Mouse (Mus musculus) macrophage (primary cell): ENCODE data around the gene Gpkow. TPM values are rescaled to one million over a fixed set of nuclear protein-coding genes. Genes with fewer than 3 reads are reported as not detected.
A peak's percentile ranks its signal among the peaks of the same experiment; 100 is the strongest.

ENCODE experiments used
- H3K27ac ChIP-seq: fragments of 350-480 bp; formaldehyde crosslinking; 2 replicates; pipeline ENCODE4 v1.9.0; 2021
- H3K36me3 ChIP-seq: fragments of 350-480 bp; formaldehyde crosslinking; 2 replicates; pipeline ENCODE4 v1.9.0; 2021; ENCODE audit errors: inconsistent target
- H3K4me3 ChIP-seq: fragments of 350-480 bp; formaldehyde crosslinking; 2 replicates; pipeline ENCODE4 v1.9.0; 2021; ENCODE audit errors: inconsistent target
- H3K79me2 ChIP-seq: fragments of 350-480 bp; formaldehyde crosslinking; 2 replicates; pipeline ENCODE4 v1.9.0; 2021; ENCODE audit errors: inconsistent target
- WGBS: methylation state at CpG from one replicate; pipeline ENCODE4 v1.1.7; 2026; ENCODE audit warnings: inconsistent platforms; ENCODE audit not compliant: missing documents; 5-methylcytosine and 5-hydroxymethylcytosine counted together
- polyA plus RNA-seq: library from polyadenylated mRNA; stranded (reverse); fragments of 250-400 nt; gene quantifications from 3 replicates; pipeline ENCODE4 v1.2.4, GENCODE M21; 2018; ENCODE audit warnings: inconsistent platforms

Gene Gpkow
- polyA plus RNA-seq, 1 experiment from 2014 or later, result 38.3 TPM

DNA sequence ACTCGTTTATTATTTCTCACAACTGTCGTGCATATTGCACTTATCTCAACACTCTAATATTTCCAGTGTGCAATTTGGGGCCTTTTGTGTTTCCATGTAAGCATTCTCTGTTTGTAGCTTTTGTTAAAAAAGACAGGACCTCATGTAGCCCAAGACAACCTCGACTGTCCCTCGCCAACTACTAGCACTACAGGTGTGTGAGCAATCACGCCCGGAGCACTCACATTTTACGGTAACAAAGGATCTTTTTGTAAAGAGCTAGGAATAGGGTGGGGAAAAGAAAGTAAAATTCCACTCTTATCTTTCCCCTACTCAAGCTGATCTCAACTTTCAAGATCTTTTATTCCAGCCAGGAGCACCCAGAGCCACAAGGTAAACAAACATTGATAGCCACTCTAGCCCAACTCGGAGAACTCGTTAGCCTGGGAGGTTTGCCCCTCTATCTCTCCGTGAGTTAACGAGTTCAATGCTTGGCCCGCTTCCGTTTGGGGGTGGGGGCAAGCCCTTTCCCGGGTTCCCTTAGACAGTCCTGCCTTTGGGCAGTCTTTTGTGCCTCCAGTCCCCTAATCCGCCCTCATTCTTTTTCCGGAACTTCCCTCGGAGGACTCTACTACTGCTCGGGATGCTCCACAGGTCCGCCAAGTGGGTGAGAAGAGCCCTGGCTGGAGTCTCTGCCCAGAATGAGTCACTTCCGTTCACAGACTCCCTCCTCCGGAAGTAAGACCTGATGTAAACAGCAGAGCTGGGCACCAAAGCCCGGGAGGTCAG lies 24.8 kb downstream of the Gpkow start, which contains the start of gene Gm45208:
Gm45208 (plus strand) TSS at position 732 of the 768 bp plus-strand sequence.
- Histone ChIP-seq H3K36me3 (no peaks in the 10 kb centered on the region), H3K27ac (peak within 1 kb of the TSS; percentile 84), H3K79me2 (peaks cover 14% of the 10 kb centered on the region; the same call in 1 of the 2 replicates), H3K4me3 (peak within 1 kb of the TSS; percentile 67)
- 28% methylated on average over 20 of the region's 22 CpGs for WGBS

DNA sequence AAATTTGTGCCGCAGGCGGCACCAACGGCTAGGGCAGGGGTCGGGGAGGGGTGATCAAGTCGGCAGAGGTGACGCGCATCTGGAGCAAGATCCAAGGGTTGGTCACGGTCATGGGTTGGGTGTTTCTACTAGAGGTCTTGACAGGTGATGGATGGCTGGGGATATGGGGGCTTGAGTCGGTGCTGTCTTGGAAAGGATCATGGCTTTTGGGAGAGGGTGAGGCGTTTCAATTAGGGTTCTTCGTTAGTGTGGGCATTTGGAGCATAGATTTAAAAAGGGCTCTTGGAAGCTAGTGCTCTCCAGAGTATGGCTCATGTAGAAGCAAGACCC lies 25.3 kb downstream of the Gpkow start:
- 54% methylated on average over 8 of the region's 11 CpGs for WGBS
- no peaks in the 10 kb centered on the region for H3K36me3 ChIP-seq
- peaks cover 14% of the 10 kb centered on the region; the same call in 1 of the 2 replicates for H3K79me2 ChIP-seq
- peak overlapping the region; percentile 84 for H3K27ac ChIP-seq
- H3K4me3 ChIP-seq, result peak overlapping the region; percentile 67

GRCm38 (mm10) chrX:7722691-7723090 lies 25.8 kb downstream of the Gpkow start:
- H3K36me3 ChIP-seq, result no peaks in the 10 kb centered on the region
- peak overlapping the region; percentile 67 for H3K4me3 ChIP-seq
- H3K27ac ChIP-seq, result peak overlapping the region; percentile 84; the same call in 1 of the 2 replicates
- WGBS, result 26% methylated on average over 4 of the region's 4 CpGs
- H3K79me2 ChIP-seq, result peaks cover 14% of the 10 kb centered on the region; the same call in 1 of the 2 replicates

GRCm38 (mm10) chrX:7724135-7724534 lies 27.2 kb downstream of the Gpkow start:
- H3K79me2 ChIP-seq, result peaks cover 14% of the 10 kb centered on the region; the same call in 1 of the 2 replicates
- no peak overlapping the region for H3K27ac ChIP-seq
- 88% methylated on average over 6 of the region's 7 CpGs for WGBS
- H3K4me3 ChIP-seq, result no peak overlapping the region
- H3K36me3 ChIP-seq, result no peaks in the 10 kb centered on the region

DNA sequence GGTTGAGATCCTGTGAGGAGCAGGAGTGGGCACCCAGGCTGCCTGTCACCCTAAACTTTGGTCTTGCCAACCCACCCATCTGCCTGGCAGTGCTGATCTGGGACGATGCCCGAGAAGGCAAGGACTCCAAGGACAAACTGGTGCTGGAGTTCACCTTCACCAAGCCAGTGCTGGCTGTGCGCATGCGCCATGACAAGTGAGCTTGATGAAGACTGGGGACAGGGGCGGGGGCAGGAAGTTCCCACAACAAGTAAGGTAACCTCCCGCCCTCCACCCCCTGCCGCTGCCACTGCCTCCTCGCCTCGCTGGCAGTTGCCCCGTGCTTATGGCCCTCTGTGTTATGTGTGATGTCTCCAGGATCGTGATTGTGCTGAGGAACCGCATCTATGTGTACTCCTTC lies 28.9 kb downstream of the Gpkow start:
- WGBS, result 90% methylated on average over 8 of the region's 12 CpGs
- no peak overlapping the region for H3K4me3 ChIP-seq
- peaks cover 14% of the 10 kb centered on the region; the same call in 1 of the 2 replicates for H3K79me2 ChIP-seq
- no peak overlapping the region for H3K27ac ChIP-seq
- H3K36me3 ChIP-seq, result no peaks in the 10 kb centered on the region

- Histone ChIP-seq H3K27ac (no peak overlapping the region), H3K36me3 (no peaks in the 10 kb centered on the region)
- WGBS, result 71% methylated on average over 13 of the region's 13 CpGs
These were observed 30.2 kb downstream of the Gpkow start for GRCm38 (mm10) chrX:7727176-7727575.

DNA sequence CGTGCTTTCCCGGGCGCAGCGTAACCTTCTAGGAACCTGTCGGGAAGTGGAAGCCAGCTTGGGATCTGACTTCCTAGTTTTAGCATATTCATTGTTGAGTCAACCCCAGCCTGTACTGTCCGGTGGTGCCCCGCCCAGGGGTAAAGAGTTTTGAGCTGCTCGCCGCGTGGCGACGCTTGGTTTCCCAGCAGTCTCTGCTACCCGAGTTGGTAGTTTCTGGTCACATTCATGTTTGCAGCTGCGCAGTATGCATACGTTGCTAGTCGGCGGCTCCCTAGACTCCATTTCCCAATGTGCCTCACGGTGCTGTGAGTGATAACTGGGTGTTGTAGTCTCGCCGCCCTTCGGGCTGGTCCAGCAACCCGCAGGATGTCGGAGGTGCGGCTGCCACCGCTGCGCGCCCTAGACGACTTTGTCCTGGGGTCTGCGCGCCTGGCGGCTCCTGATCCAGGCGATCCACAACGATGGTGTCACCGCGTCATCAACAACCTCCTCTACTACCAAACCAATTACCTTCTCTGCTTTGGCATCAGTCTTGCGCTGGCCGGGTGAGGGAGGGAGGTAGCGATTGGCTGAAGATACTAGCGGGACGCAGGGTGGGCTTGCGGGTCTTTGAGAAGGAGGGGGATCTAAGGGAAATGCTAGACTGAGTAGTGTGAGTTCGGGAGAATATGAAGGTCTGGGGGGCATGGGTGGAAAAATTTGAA lies 31.4 kb downstream of the Gpkow start, which contains the start of gene Praf2:
Praf2 (plus strand) TSS at position 225 of the 707 bp plus-strand sequence.
- peak within 1 kb of the TSS; percentile 42 for H3K27ac ChIP-seq

More at GRCm38 (mm10) chrX:7727176-7727575, 30.2 kb downstream of the Gpkow start:
- Histone ChIP-seq H3K4me3 (no peak overlapping the region), H3K79me2 (peaks cover 14% of the 10 kb centered on the region; the same call in 1 of the 2 replicates)

GRCm38 (mm10) chrX:7728922-7729265 lies 32.0 kb downstream of the Gpkow start:
- no peaks in the 10 kb centered on the region for H3K79me2 ChIP-seq
- no peak overlapping the region for H3K27ac ChIP-seq
- H3K4me3 ChIP-seq, result peak overlapping the region; percentile 28
- WGBS, result 49% methylated on average over 4 of the region's 4 CpGs
- H3K36me3 ChIP-seq, result no peaks in the 10 kb centered on the region

More for the DNA sequence above, 31.4 kb downstream of the Gpkow start, which contains the start of gene Praf2:
- peaks cover 2% of the 10 kb centered on the region; the same call in 1 of the 2 replicates for H3K79me2 ChIP-seq
- 29% methylated on average over 42 of the region's 42 CpGs for WGBS
- H3K4me3 ChIP-seq, result peak within 1 kb of the TSS; percentile 28
- no peaks in the 10 kb centered on the region for H3K36me3 ChIP-seq

GRCm38 (mm10) chrX:7733571-7734156 lies 36.7 kb downstream of the Gpkow start:
- no peak overlapping the region for H3K4me3 ChIP-seq
- H3K27ac ChIP-seq, result no peak overlapping the region
- H3K79me2 ChIP-seq, result no peaks in the 10 kb centered on the region
- no peaks in the 10 kb centered on the region for H3K36me3 ChIP-seq
- WGBS, result 53% methylated on average over 12 of the region's 26 CpGs

- H3K36me3 ChIP-seq, result no peaks in the 10 kb centered on the region
- H3K4me3 ChIP-seq, result no peak overlapping the region
- WGBS, result 83% methylated on average over 12 of the region's 14 CpGs
- no peak overlapping the region for H3K27ac ChIP-seq
- H3K79me2 ChIP-seq, result no peaks in the 10 kb centered on the region
These were observed 42.6 kb downstream of the Gpkow start for GRCm38 (mm10) chrX:7739336-7740081.

- H3K36me3 ChIP-seq, result no peaks in the 10 kb centered on the region
- 85% methylated on average over 9 of the region's 10 CpGs for WGBS
- H3K79me2 ChIP-seq, result no peaks in the 10 kb centered on the region
- no peak overlapping the region for H3K4me3 ChIP-seq
- H3K27ac ChIP-seq, result no peak overlapping the region
These were observed 43.3 kb downstream of the Gpkow start for GRCm38 (mm10) chrX:7740082-7740819.

DNA sequence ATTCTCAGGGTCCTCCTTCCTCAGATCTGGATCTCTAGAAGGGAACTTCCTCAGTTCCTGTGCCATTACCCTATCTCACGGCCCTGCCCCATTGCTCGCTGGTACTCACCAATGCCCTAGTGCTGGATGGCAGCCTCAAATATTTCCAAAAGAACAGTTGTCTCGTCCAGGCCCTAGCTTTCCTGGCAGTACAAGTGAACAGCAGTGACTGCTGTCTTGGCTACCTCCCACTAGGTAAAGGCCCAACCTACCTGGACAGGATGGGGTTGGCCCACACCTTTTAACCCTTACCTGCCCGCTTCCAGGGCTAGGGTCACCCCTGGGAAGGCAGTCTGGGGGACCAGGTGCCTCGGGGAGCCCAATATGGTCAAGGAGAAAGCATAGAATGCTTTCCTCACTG lies 44.2 kb downstream of the Gpkow start:
- Histone ChIP-seq H3K79me2 (no peaks in the 10 kb centered on the region), H3K36me3 (no peaks in the 10 kb centered on the region), H3K27ac (no peak overlapping the region), H3K4me3 (no peak overlapping the region)
- 71% methylated on average over 2 of the region's 5 CpGs for WGBS

DNA sequence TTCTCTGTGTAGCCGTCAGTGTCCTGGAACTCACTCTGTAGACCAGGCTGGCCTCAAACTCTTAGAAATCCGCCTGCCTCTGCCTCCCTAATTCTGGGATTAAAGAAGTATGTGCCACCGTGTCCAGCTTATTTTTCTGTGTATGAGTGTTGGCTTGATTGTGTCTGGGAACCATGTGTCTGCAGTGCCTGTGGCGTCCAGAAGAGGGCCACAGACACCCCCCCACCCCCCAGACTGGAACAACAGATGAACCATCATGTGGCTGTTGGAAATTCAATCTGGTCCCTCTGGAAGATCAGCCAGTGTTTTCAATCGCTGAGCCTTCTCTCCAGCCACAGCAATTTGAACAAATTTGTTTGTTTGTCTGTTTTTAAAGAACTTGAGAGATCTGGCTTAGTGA lies 46.5 kb downstream of the Gpkow start:
- no peak overlapping the region for H3K27ac ChIP-seq
- 60% methylated on average over 4 of the region's 5 CpGs for WGBS
- H3K36me3 ChIP-seq, result no peaks in the 10 kb centered on the region
- H3K4me3 ChIP-seq, result no peak overlapping the region
- H3K79me2 ChIP-seq, result no peaks in the 10 kb centered on the region

GRCm38 (mm10) chrX:7744940-7745339 lies 48.0 kb downstream of the Gpkow start:
- Histone ChIP-seq H3K79me2 (no peaks in the 10 kb centered on the region), H3K27ac (no peak overlapping the region), H3K36me3 (no peaks in the 10 kb centered on the region), H3K4me3 (no peak overlapping the region)
- 83% methylated on average over 1 of the region's 1 CpGs for WGBS
